Mouse (Mus musculus): ENCODE data around the gene Gm20388. TPM values are rescaled to one million over a fixed set of nuclear protein-coding genes. Genes with fewer than 3 reads are reported as not detected.
A peak's percentile ranks its signal among the peaks of the same experiment; 100 is the strongest.
"Not testable (repeated sequence)": the region's sequence is repeated elsewhere in the genome, so short reads cannot be mapped to it uniquely, and the experiment has no call there.

Gene Gm20388
- polyA plus RNA-seq, 1 experiment, result not detected

DNA sequence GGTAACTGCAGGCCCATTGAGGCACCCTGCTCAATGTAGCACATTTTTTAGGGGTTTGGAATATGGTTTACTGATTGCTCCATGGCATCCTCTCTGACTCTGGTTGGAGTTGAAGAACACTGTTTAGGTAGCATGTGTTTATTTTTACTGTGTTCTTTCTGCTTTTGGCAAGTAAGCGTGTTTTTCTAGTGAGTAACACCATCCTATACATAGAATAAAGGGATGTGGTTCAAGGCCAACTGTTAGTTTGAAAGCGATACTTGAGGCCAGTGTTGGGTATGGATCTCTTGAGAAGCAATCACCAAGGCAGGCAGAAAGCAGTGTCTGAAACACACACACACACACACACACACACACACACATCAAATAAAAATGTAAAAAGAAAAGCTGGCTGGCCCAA is 3277.4 kb downstream of the Gm20388 start:
- TF ChIP-seq POLR2A (IDR thresholded peaks at IDR 0.05; ENCODE audit: insufficient read depth, low read depth, low read length) (no peak), CTCF (IDR thresholded peaks at IDR 0.05; ENCODE audit: insufficient read depth, low read depth, low read length) (no peak)
- Histone ChIP-seq H3K27ac (ENCODE audit: insufficient read depth, low read depth, low read length) (no peak overlapping the region), H3K4me1 (ENCODE audit: control insufficient read depth, insufficient read depth, low read length) (peaks cover 28% of the 10 kb centered on the region), H3K4me3 (ENCODE audit: insufficient read depth, low read depth, low read length) (no peak overlapping the region)
- WGBS, result 58% methylated on average over 2 of the region's 2 CpGs

DNA sequence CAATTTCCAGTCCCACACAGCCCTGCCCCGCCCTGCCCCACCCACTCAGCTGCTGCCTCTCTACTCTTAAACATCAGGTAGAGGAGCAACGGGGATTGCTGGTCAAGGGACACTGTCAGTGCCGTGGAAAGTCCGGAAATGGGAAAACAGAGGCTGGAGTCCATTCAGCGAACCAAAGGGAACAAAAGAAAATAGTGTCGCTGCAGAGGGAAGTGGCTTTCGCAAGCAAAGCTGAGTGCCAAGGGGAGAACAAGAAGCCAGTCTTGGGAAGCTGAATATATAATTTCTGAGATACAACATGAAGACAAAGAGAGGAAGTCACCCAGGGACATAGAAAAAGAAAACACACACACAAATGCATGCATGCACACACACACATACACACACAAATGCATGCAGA is 3278.2 kb downstream of the Gm20388 start:
- H3K4me1 ChIP-seq (ENCODE audit: control insufficient read depth, insufficient read depth, low read length), result peaks cover 31% of the 10 kb centered on the region
- WGBS, result 43% methylated on average over 7 of the region's 7 CpGs
- TF ChIP-seq POLR2A (IDR thresholded peaks at IDR 0.05; ENCODE audit: insufficient read depth, low read depth, low read length), result no peak
- TF ChIP-seq CTCF (IDR thresholded peaks at IDR 0.05; ENCODE audit: insufficient read depth, low read depth, low read length), result no peak
- H3K27ac ChIP-seq (ENCODE audit: insufficient read depth, low read depth, low read length), result no peak overlapping the region
- H3K4me3 ChIP-seq (ENCODE audit: insufficient read depth, low read depth, low read length), result no peak overlapping the region

DNA sequence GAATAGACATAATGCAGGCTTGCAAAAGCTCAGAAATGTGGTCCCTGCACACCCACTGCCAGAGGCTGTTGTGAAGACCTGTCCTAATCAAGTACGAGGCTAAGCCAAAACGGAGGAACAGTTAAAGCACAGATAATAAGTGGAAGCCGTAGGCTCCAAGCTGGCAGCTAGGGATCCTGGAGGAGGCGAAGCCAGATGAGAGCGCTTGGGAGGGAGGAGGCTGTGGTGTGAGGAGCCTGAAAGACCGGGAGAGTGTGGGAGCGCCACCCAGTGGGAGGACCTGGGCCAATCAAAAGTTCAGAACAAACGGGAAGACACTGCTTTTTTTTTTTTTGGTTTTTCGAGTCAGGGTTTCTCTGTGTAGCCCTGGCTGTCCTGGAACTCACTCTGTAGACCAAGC is 3280.0 kb downstream of the Gm20388 start:
- WGBS, result 1% methylated on average over 9 of the region's 9 CpGs
- TF ChIP-seq POLR2A (IDR thresholded peaks at IDR 0.05; ENCODE audit: insufficient read depth, low read depth, low read length), result no peak
- TF ChIP-seq CTCF (IDR thresholded peaks at IDR 0.05; ENCODE audit: insufficient read depth, low read depth, low read length), result peak; percentile 52; the same call in 1 of the 2 replicates
- H3K27ac ChIP-seq (ENCODE audit: insufficient read depth, low read depth, low read length), result peak overlapping the region; percentile 77; the same call in 1 of the 2 replicates

DNA sequence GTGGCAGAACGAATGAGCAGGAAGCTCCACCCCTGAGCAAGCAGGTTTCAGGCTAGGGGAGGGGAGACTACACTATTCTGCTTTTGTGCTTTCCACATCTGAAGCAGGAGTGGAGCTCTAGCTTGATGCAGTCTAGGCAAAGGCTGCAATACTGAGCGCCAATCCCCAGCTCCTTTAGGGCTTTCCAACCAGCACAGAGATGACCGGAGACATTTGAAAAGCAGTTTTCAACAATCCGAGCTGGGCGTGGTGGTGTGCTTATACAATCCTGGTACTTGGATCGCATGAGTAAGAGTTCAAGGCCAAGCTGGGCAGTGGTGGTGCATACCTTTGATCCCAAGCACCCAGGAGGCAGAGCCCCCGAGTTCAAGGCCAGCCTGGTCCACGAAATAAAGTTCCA is 3281.3 kb downstream of the Gm20388 start:
- no peak for TF ChIP-seq POLR2A (IDR thresholded peaks at IDR 0.05; ENCODE audit: insufficient read depth, low read depth, low read length)
- peak overlapping the region; percentile 80 for H3K27ac ChIP-seq (ENCODE audit: insufficient read depth, low read depth, low read length)

More for the DNA sequence above, 3280.0 kb downstream of the Gm20388 start:
- Histone ChIP-seq H3K4me1 (ENCODE audit: control insufficient read depth, insufficient read depth, low read length) (peaks cover 31% of the 10 kb centered on the region), H3K4me3 (ENCODE audit: insufficient read depth, low read depth, low read length) (no peak overlapping the region)

DNA sequence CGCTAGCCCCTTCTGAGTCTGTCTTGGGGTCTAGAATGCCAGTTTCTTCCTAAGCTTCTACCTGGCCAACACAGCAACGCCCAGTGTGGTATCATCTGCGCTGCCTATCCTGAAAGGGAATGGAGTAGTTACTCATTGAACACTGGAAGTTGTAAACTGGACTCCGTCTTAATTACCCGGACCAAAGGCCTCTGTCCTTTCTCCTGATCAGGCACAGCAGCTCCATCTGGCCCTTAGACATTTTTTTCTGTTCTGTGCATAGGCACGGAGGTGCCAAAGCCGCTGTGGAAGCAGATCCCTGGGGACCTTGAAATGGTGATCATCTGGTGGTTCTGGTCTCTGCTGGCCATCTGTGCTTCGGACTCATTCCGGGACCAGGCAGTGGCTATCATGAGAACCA is 3283.1 kb downstream of the Gm20388 start:
- TF ChIP-seq POLR2A (IDR thresholded peaks at IDR 0.05; ENCODE audit: insufficient read depth, low read depth, low read length) (no peak), CTCF (IDR thresholded peaks at IDR 0.05; ENCODE audit: insufficient read depth, low read depth, low read length) (no peak)
- 94% methylated on average over 9 of the region's 9 CpGs for WGBS

More for the DNA sequence above, 3281.3 kb downstream of the Gm20388 start:
- peaks cover 31% of the 10 kb centered on the region for H3K4me1 ChIP-seq (ENCODE audit: control insufficient read depth, insufficient read depth, low read length)
- WGBS, result 57% methylated on average over 8 of the region's 8 CpGs
- no peak overlapping the region for H3K4me3 ChIP-seq (ENCODE audit: insufficient read depth, low read depth, low read length)

DNA sequence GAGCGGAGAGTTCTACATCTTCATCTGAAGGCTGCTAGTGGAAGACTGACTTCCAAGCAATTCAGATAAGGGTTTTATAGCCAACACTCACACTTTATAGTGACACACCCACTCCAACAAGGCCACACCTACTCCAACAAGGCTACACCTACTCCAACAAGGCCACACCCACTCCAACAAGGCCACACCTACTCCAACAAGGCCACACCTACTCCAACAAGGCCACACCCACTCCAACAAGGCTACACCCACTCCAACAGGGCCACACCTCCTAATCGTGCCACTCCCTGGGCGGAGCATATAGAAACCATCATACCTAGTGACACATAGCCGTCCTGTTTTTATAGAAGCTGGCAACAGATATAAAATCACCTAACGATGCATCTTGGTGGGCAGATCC is 3286.4 kb downstream of the Gm20388 start:
- not testable (repeated sequence) for H3K27ac ChIP-seq (ENCODE audit: insufficient read depth, low read depth, low read length); H3K4me3 ChIP-seq (ENCODE audit: insufficient read depth, low read depth, low read length); H3K4me1 ChIP-seq (ENCODE audit: control insufficient read depth, insufficient read depth, low read length)
- WGBS, result 84% methylated on average over 5 of the region's 5 CpGs

More for the DNA sequence above, 3283.1 kb downstream of the Gm20388 start:
- Histone ChIP-seq H3K4me1 (ENCODE audit: control insufficient read depth, insufficient read depth, low read length) (peaks cover 24% of the 10 kb centered on the region), H3K4me3 (ENCODE audit: insufficient read depth, low read depth, low read length) (no peak overlapping the region), H3K27ac (ENCODE audit: insufficient read depth, low read depth, low read length) (no peak overlapping the region)

DNA sequence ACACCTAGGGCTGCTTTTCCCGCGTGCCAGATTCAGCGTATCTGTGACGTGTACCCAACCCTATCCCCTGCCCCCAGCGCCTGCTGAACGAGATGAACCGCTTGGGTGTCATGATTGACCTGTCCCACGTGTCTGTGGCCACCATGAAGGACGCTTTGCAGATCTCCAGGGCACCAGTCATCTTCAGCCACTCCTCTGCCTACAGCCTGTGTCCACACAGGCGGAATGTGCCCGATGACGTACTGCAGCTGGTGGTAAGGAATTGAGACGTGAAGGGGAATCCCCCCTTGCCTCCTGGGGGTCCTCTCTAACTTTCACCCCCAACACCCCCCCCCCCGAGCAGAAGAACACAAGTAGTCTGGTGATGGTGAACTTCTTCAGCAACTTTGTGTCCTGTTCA is 3289.2 kb downstream of the Gm20388 start:
- WGBS, result 74% methylated on average over 14 of the region's 14 CpGs
- H3K4me3 ChIP-seq (ENCODE audit: insufficient read depth, low read depth, low read length), result no peak overlapping the region
- no peaks in the 10 kb centered on the region for H3K4me1 ChIP-seq (ENCODE audit: control insufficient read depth, insufficient read depth, low read length)
- no peak overlapping the region for H3K27ac ChIP-seq (ENCODE audit: insufficient read depth, low read depth, low read length)
- TF ChIP-seq POLR2A (IDR thresholded peaks at IDR 0.05; ENCODE audit: insufficient read depth, low read depth, low read length), result no peak
- TF ChIP-seq CTCF (IDR thresholded peaks at IDR 0.05; ENCODE audit: insufficient read depth, low read depth, low read length), result no peak

DNA sequence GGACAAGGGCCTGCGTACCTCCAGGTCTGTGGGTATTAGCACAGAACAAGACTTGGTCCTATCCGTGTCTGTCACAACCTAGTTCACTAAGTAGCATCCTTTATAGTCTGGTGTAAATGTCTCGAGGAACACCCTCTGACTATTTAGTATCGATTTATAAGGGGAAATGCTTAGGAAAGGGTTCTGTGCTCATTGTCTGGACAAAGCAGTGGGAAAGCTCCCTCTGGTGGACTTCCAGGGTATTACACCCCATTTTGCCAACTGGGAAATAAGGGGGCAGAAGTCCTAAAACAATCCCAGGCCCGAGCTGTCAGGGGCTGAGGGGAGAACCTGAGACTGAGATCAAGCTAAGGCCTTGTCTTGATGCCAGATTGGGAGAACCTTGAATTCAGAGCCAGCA is 3291.6 kb downstream of the Gm20388 start:
- H3K4me1 ChIP-seq (ENCODE audit: control insufficient read depth, insufficient read depth, low read length), result no peaks in the 10 kb centered on the region
- no peak for TF ChIP-seq POLR2A (IDR thresholded peaks at IDR 0.05; ENCODE audit: insufficient read depth, low read depth, low read length)
- TF ChIP-seq CTCF (IDR thresholded peaks at IDR 0.05; ENCODE audit: insufficient read depth, low read depth, low read length), result no peak
- H3K4me3 ChIP-seq (ENCODE audit: insufficient read depth, low read depth, low read length), result no peak overlapping the region
- H3K27ac ChIP-seq (ENCODE audit: insufficient read depth, low read depth, low read length), result no peak overlapping the region
- WGBS, result 20% methylated on average over 5 of the region's 5 CpGs

DNA sequence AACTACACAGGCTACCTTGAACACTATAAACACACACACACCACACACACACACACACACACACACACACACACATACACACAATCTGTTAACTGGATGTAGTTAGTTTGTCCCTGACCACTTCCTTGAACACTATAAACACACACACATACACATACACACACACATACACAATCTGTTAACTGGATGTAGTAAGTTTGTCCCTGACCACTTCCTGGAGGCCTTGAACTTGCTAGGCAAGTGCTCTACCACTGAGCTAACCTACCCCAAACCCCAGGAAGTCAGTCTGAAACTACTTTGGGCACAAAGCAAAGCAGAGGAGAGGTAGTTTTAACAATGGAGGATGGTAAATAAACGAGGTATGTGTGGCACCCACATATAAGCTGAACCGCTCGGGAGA is 3292.9 kb downstream of the Gm20388 start:
- 71% methylated on average over 3 of the region's 3 CpGs for WGBS
- TF ChIP-seq CTCF (IDR thresholded peaks at IDR 0.05; ENCODE audit: insufficient read depth, low read depth, low read length), result no peak
- TF ChIP-seq POLR2A (IDR thresholded peaks at IDR 0.05; ENCODE audit: insufficient read depth, low read depth, low read length), result no peak
- Histone ChIP-seq H3K27ac (ENCODE audit: insufficient read depth, low read depth, low read length) (no peak overlapping the region), H3K4me3 (ENCODE audit: insufficient read depth, low read depth, low read length) (no peak overlapping the region), H3K4me1 (ENCODE audit: control insufficient read depth, insufficient read depth, low read length) (no peaks in the 10 kb centered on the region)

DNA sequence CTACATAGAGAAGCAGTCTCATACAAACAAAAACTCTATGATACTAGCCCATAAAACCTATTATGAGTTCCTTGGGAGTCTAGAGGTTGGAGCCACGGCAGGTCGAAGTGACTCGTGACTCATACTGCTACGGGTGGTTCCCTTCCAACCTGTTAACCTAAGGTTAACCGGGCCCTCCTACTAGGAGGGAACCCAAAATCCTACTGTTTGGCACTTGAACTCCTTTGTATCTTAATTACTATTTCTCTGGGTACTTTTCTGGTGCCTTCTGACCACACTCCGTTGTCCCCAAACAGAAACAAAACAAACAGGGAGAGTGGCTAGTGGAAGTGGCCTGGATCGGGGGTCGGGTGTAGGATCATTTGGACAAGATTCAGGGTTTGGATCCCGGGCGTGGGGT is 3301.2 kb downstream of the Gm20388 start:
- Histone ChIP-seq H3K4me1 (ENCODE audit: control insufficient read depth, insufficient read depth, low read length) (peaks cover 11% of the 10 kb centered on the region), H3K27ac (ENCODE audit: insufficient read depth, low read depth, low read length) (no peak overlapping the region)
- TF ChIP-seq CTCF (IDR thresholded peaks at IDR 0.05; ENCODE audit: insufficient read depth, low read depth, low read length) (no peak), POLR2A (IDR thresholded peaks at IDR 0.05; ENCODE audit: insufficient read depth, low read depth, low read length) (no peak)

More for the DNA sequence above, 3301.2 kb downstream of the Gm20388 start:
- peak overlapping the region; percentile 71 for H3K4me3 ChIP-seq (ENCODE audit: insufficient read depth, low read depth, low read length)
- 33% methylated on average over 10 of the region's 10 CpGs for WGBS

Data from olfactory bulb, adult 2 months (tissue).